Mouse (Mus musculus): Measurements from ENCODE around the gene Olfr1158. TPM values are rescaled to one million over a fixed set of nuclear protein-coding genes. Genes with fewer than 3 reads are reported as not detected.
"Not testable (repeated sequence)": the region's sequence is repeated elsewhere in the genome, so short reads cannot be mapped to it uniquely, and the experiment has no call there.

Gene Olfr1158
- not detected in 2 replicates for polyA plus RNA-seq (2015; fragmentation: Nextera tagmentation; extraction: Ambion mirVana)

GRCm38 (mm10) chr2:87989813-87990212 is at the start of gene Olfr1158:
TSS of gene Olfr1158 (plus strand) at chr2:87990113.
- Histone ChIP-seq H3K4me1 (replicated peaks) (no peaks in the 10 kb centered on the region), H3K36me3 (no peaks in the 10 kb centered on the region), H3K9ac (no peak within 1 kb of the TSS), H3K9me3 (no peaks in the 10 kb centered on the region), H3K4me3 (no peak within 1 kb of the TSS), H3K27ac (no peak within 1 kb of the TSS), H3K4me2 (no peak within 1 kb of the TSS), H3K27me3 (no peaks in the 10 kb centered on the region)
- ATAC-seq (ENCODE audit: low FRiP score) = no peak

- no peaks in the 10 kb centered on the region for H3K36me3 ChIP-seq
- ATAC-seq (ENCODE audit: low FRiP score) = no peak
- no peaks in the 10 kb centered on the region for H3K9me3 ChIP-seq
- no peaks in the 10 kb centered on the region for H3K4me1 ChIP-seq (replicated peaks)
- 97% methylated on average over 1 of the region's 1 CpGs for WGBS
- H3K27ac ChIP-seq = no peak within 1 kb of the TSS
- no peak within 1 kb of the TSS for H3K9ac ChIP-seq
- H3K27me3 ChIP-seq = no peaks in the 10 kb centered on the region
- no peak within 1 kb of the TSS for H3K4me2 ChIP-seq
- no peak within 1 kb of the TSS for H3K4me3 ChIP-seq
Observed at GRCm38 (mm10) chr2:87945037-87945436, 44.9 kb upstream of the Olfr1158 start, which contains the start of gene Olfr1155. TSS of gene Olfr1155 (minus strand) at chr2:87945137.

GRCm38 (mm10) chr2:87953000-87953399 is 36.9 kb upstream of the Olfr1158 start, which contains the start of gene Olfr1156:
TSS of gene Olfr1156 (minus strand) at chr2:87953100.
- Histone ChIP-seq H3K9ac (no peak within 1 kb of the TSS), H3K9me3 (no peaks in the 10 kb centered on the region), H3K4me1 (replicated peaks) (no peaks in the 10 kb centered on the region), H3K4me2 (no peak within 1 kb of the TSS), H3K4me3 (no peak within 1 kb of the TSS), H3K36me3 (no peaks in the 10 kb centered on the region), H3K27me3 (no peaks in the 10 kb centered on the region), H3K27ac (no peak within 1 kb of the TSS)
- ATAC-seq (ENCODE audit: low FRiP score) = no peak

GRCm38 (mm10) chr2:87968199-87968598 is 21.7 kb upstream of the Olfr1158 start, which contains the start of gene Olfr1157:
TSS of gene Olfr1157 (minus strand) at chr2:87968299.
- Histone ChIP-seq H3K4me2 (no peak within 1 kb of the TSS), H3K4me1 (replicated peaks) (no peaks in the 10 kb centered on the region), H3K27me3 (no peaks in the 10 kb centered on the region), H3K27ac (no peak within 1 kb of the TSS), H3K9ac (no peak within 1 kb of the TSS), H3K4me3 (no peak within 1 kb of the TSS), H3K9me3 (no peaks in the 10 kb centered on the region), H3K36me3 (no peaks in the 10 kb centered on the region)
- WGBS = 95% methylated on average over 4 of the region's 4 CpGs
- ATAC-seq (ENCODE audit: low FRiP score) = no peak

- H3K36me3 ChIP-seq = no peaks in the 10 kb centered on the region
- no peak within 1 kb of the TSS for H3K4me2 ChIP-seq
- no peak within 1 kb of the TSS for H3K27ac ChIP-seq
- no peak for ATAC-seq (ENCODE audit: low FRiP score)
- H3K27me3 ChIP-seq = no peaks in the 10 kb centered on the region
- WGBS = 79% methylated on average over 3 of the region's 3 CpGs
- no peaks in the 10 kb centered on the region for H3K9me3 ChIP-seq
- H3K4me3 ChIP-seq = no peak within 1 kb of the TSS
- no peak within 1 kb of the TSS for H3K9ac ChIP-seq
- H3K4me1 ChIP-seq (replicated peaks) = no peaks in the 10 kb centered on the region
Observed at GRCm38 (mm10) chr2:87974563-87974962, 15.3 kb upstream of the Olfr1158 start, which contains the start of gene Olfr74. TSS of gene Olfr74 (minus strand) at chr2:87974663.

GRCm38 (mm10) chr2:88007515-88008318 is 17.8 kb downstream of the Olfr1158 start, which contains the start of gene Olfr1160:
TSS of gene Olfr1160 (minus strand) at chr2:88008268.
- no peak for ATAC-seq (ENCODE audit: low FRiP score)
- H3K27me3 ChIP-seq = no peaks in the 10 kb centered on the region
- no peak within 1 kb of the TSS for H3K9ac ChIP-seq
- H3K4me1 ChIP-seq (replicated peaks) = no peaks in the 10 kb centered on the region
- H3K4me3 ChIP-seq = no peak within 1 kb of the TSS
- no peaks in the 10 kb centered on the region for H3K9me3 ChIP-seq
- H3K36me3 ChIP-seq = no peaks in the 10 kb centered on the region
- no peak within 1 kb of the TSS for H3K4me2 ChIP-seq
- H3K27ac ChIP-seq = no peak within 1 kb of the TSS

GRCm38 (mm10) chr2:88022474-88022873 is 32.6 kb downstream of the Olfr1158 start, which contains the start of gene Olfr1161:
TSS of gene Olfr1161 (plus strand) at chr2:88022774.
- H3K36me3 ChIP-seq; H3K4me1 ChIP-seq (replicated peaks); H3K4me2 ChIP-seq; H3K9me3 ChIP-seq; H3K4me3 ChIP-seq; ATAC-seq (ENCODE audit: low FRiP score); H3K27me3 ChIP-seq; H3K9ac ChIP-seq; H3K27ac ChIP-seq: not testable (repeated sequence)
- WGBS = 81% methylated on average over 1 of the region's 1 CpGs

- no peaks in the 10 kb centered on the region for H3K36me3 ChIP-seq
- no peaks in the 10 kb centered on the region for H3K9me3 ChIP-seq
- no peak within 1 kb of the TSS for H3K9ac ChIP-seq
Observed at GRCm38 (mm10) chr2:88037599-88037998, 47.7 kb downstream of the Olfr1158 start, which contains the start of gene Olfr73. TSS of gene Olfr73 (minus strand) at chr2:88037699.

More at GRCm38 (mm10) chr2:88037599-88037998, 47.7 kb downstream of the Olfr1158 start, which contains the start of gene Olfr73:
- H3K27me3 ChIP-seq = no peaks in the 10 kb centered on the region
- no peak within 1 kb of the TSS for H3K4me3 ChIP-seq
- H3K4me2 ChIP-seq = no peak within 1 kb of the TSS
- ATAC-seq (ENCODE audit: low FRiP score) = no peak
- no peaks in the 10 kb centered on the region for H3K4me1 ChIP-seq (replicated peaks)
- no peak within 1 kb of the TSS for H3K27ac ChIP-seq

Other genes starting within 250 kb of the Olfr1158 start
- not detected in 2 replicates for gene Olfr1140, start 246.4 kb upstream of the Olfr1158 start, polyA plus RNA-seq (2015; fragmentation: Nextera tagmentation; extraction: Ambion mirVana)
- not detected in 2 replicates for gene Olfr1141, start 236.1 kb upstream of the Olfr1158 start, polyA plus RNA-seq (2015; fragmentation: Nextera tagmentation; extraction: Ambion mirVana)
- not detected in 2 replicates for gene Olfr152, start 210.6 kb upstream of the Olfr1158 start, polyA plus RNA-seq (2015; fragmentation: Nextera tagmentation; extraction: Ambion mirVana)
- not detected in 2 replicates for gene Olfr1143, start 189.5 kb upstream of the Olfr1158 start, polyA plus RNA-seq (2015; fragmentation: Nextera tagmentation; extraction: Ambion mirVana)
- not detected in 2 replicates for gene Olfr1145, start 180.3 kb upstream of the Olfr1158 start, polyA plus RNA-seq (2015; fragmentation: Nextera tagmentation; extraction: Ambion mirVana)
- gene Olfr1148, start 159.6 kb upstream of the Olfr1158 start, polyA plus RNA-seq (2015; fragmentation: Nextera tagmentation; extraction: Ambion mirVana) = not detected in 2 replicates
- not detected in 2 replicates for gene Olfr1150-ps1, start 146.1 kb upstream of the Olfr1158 start, polyA plus RNA-seq (2015; fragmentation: Nextera tagmentation; extraction: Ambion mirVana)
- gene Olfr1151, start 134.3 kb upstream of the Olfr1158 start, polyA plus RNA-seq (2015; fragmentation: Nextera tagmentation; extraction: Ambion mirVana) = not detected in 2 replicates
- not detected in 2 replicates for gene Olfr1152, start 123.6 kb upstream of the Olfr1158 start, polyA plus RNA-seq (2015; fragmentation: Nextera tagmentation; extraction: Ambion mirVana)
- gene Olfr1153, start 95.2 kb upstream of the Olfr1158 start, polyA plus RNA-seq (2015; fragmentation: Nextera tagmentation; extraction: Ambion mirVana) = not detected in 2 replicates
- gene Olfr1154, start 84.9 kb upstream of the Olfr1158 start, polyA plus RNA-seq (2015; fragmentation: Nextera tagmentation; extraction: Ambion mirVana) = not detected in 2 replicates
- gene Olfr1155, start 45.0 kb upstream of the Olfr1158 start, polyA plus RNA-seq (2015; fragmentation: Nextera tagmentation; extraction: Ambion mirVana) = not detected in 2 replicates
- gene Olfr1156, start 37.0 kb upstream of the Olfr1158 start, polyA plus RNA-seq (2015; fragmentation: Nextera tagmentation; extraction: Ambion mirVana) = not detected in 2 replicates
- gene Olfr1157, start 21.8 kb upstream of the Olfr1158 start, polyA plus RNA-seq (2015; fragmentation: Nextera tagmentation; extraction: Ambion mirVana) = not detected in 2 replicates
- gene Olfr74, start 15.4 kb upstream of the Olfr1158 start, polyA plus RNA-seq (2015; fragmentation: Nextera tagmentation; extraction: Ambion mirVana) = not detected in 2 replicates
- not detected in 2 replicates for gene Olfr1160, start 18.2 kb downstream of the Olfr1158 start, polyA plus RNA-seq (2015; fragmentation: Nextera tagmentation; extraction: Ambion mirVana)
- not detected in 2 replicates for gene Olfr1161, start 32.7 kb downstream of the Olfr1158 start, polyA plus RNA-seq (2015; fragmentation: Nextera tagmentation; extraction: Ambion mirVana)
- gene Olfr73, start 47.6 kb downstream of the Olfr1158 start, polyA plus RNA-seq (2015; fragmentation: Nextera tagmentation; extraction: Ambion mirVana) = not detected in 2 replicates
- not detected in 2 replicates for gene Olfr1162, start 61.0 kb downstream of the Olfr1158 start, polyA plus RNA-seq (2015; fragmentation: Nextera tagmentation; extraction: Ambion mirVana)
- not detected in 2 replicates for gene Olfr1163, start 81.7 kb downstream of the Olfr1158 start, polyA plus RNA-seq (2015; fragmentation: Nextera tagmentation; extraction: Ambion mirVana)
- not detected in 2 replicates for gene Olfr1164, start 103.9 kb downstream of the Olfr1158 start, polyA plus RNA-seq (2015; fragmentation: Nextera tagmentation; extraction: Ambion mirVana)
- not detected in 2 replicates for gene Olfr1166, start 138.2 kb downstream of the Olfr1158 start, polyA plus RNA-seq (2015; fragmentation: Nextera tagmentation; extraction: Ambion mirVana)
- gene Olfr1167, start 165.1 kb downstream of the Olfr1158 start, polyA plus RNA-seq (2015; fragmentation: Nextera tagmentation; extraction: Ambion mirVana) = not detected in 2 replicates
- not detected in 2 replicates for gene Olfr1168, start 191.8 kb downstream of the Olfr1158 start, polyA plus RNA-seq (2015; fragmentation: Nextera tagmentation; extraction: Ambion mirVana)
- gene Olfr1170, start 238.2 kb downstream of the Olfr1158 start, polyA plus RNA-seq (2015; fragmentation: Nextera tagmentation; extraction: Ambion mirVana) = not detected in 2 replicates